ENCODE assay signal across 16 mouse cellular contexts in genomic region chr8:44838431-44838830, GRCm38 (mm10).
"Had no signal": no experiment of that assay in that cellular context is flagged by ENCODE, and none has a peak within 500 bp of the region (broad histone marks: within the 10 kb centered on the region; RNA-seq: fewer than 3 reads in every experiment).

No protein-coding gene starts in this region.

- H3K9ac ChIP-seq: liver, embryonic 14.5 days; lung, embryonic 14.5 days; midbrain, embryonic 12.5 days; neural tube, embryonic 13.5 days; neural tube, embryonic 15.5 days; stomach, embryonic 15.5 days had no signal

- H3K27me3 ChIP-seq: midbrain, embryonic 12.5 days; neural tube, embryonic 13.5 days; neural tube, embryonic 15.5 days; stomach, embryonic 15.5 days had no signal

- H3K36me3 ChIP-seq: midbrain, embryonic 10.5 days; midbrain, embryonic 12.5 days; neural tube, embryonic 13.5 days; neural tube, embryonic 15.5 days; stomach, embryonic 15.5 days had no signal

- H3K9me3 ChIP-seq: midbrain, embryonic 10.5 days; midbrain, embryonic 12.5 days; neural tube, embryonic 13.5 days; neural tube, embryonic 15.5 days; stomach, embryonic 15.5 days had no signal

- H3K4me3 ChIP-seq: midbrain, embryonic 10.5 days; midbrain, embryonic 12.5 days; myocyte; neural tube, embryonic 13.5 days; neural tube, embryonic 15.5 days; stomach, embryonic 15.5 days had no signal

- DNase-seq: lung, adult 18-20 months; lung, embryonic 14.5 days; lung, postnatal 10 days; lung, postnatal 4 days; midbrain, embryonic 14.5 days; right cerebral cortex, adult 18-20 months; thymus, postnatal 14 days; thymus, postnatal 36 days had no signal

- H3K27ac ChIP-seq: liver, embryonic 14.5 days; midbrain, embryonic 10.5 days; midbrain, embryonic 12.5 days; neural tube, embryonic 13.5 days; neural tube, embryonic 15.5 days; stomach, embryonic 15.5 days; stomach, postnatal 0 days had no signal

- H3K4me1 ChIP-seq: midbrain, embryonic 12.5 days; stomach, embryonic 15.5 days had no signal

- H3K4me2 ChIP-seq: lung, embryonic 14.5 days; midbrain, embryonic 12.5 days; neural tube, embryonic 13.5 days; neural tube, embryonic 15.5 days; stomach, embryonic 15.5 days had no signal
